Mouse (Mus musculus) CH12.LX (cell line): ENCODE measurements around the gene Ehf. TPM values are rescaled to one million over a fixed set of nuclear protein-coding genes. Genes with fewer than 3 reads are reported as not detected.

Source experiments
- DNase-seq: peaks from one replicate; pipeline ENCODE4 v3.0.0-alpha.2; 2013; ENCODE audit errors: extremely low read depth
- H3K27ac ChIP-seq: 2 replicates; pipeline ENCODE4 v1.5.1; 2012; ENCODE audit warnings: low read depth, mild to moderate bottlenecking, control low read depth, moderate library complexity; ENCODE audit not compliant: insufficient read depth
- H3K27me3 ChIP-seq: replicated peaks from 2 replicates; pipeline ENCODE3; 2012; ENCODE audit warnings: inconsistent platforms
- H3K36me3 ChIP-seq, 2 experiments: replicated peaks in 1 of 2; 2 replicates each; pipeline versions ENCODE3 to v1.6.1; 2012; ENCODE audit warnings: inconsistent platforms in 1 of 2, low read length in 1 of 2, mild to moderate bottlenecking in 1 of 2, mixed read lengths in 1 of 2, moderate library complexity in 1 of 2; ENCODE audit not compliant: control insufficient read depth in 1 of 2, insufficient read depth in 1 of 2
- H3K4me1 ChIP-seq, 2 experiments: 2 replicates each; pipeline ENCODE4 v1.6.1; 2012; ENCODE audit warnings: inconsistent platforms in 1 of 2, moderate library complexity in 1 of 2; ENCODE audit not compliant: insufficient read depth in 2 of 2, control insufficient read depth in 1 of 2
- H3K4me2 ChIP-seq: 2 replicates; pipeline ENCODE4 v1.6.1; 2012; ENCODE audit warnings: low read depth, mild to moderate bottlenecking, control low read depth; ENCODE audit not compliant: poor library complexity, insufficient read depth, severe bottlenecking
- H3K4me3 ChIP-seq, 3 experiments: fragments of 150-350 bp in 1 of 3; sonication (generic) in 1 of 3; replicated peaks in 1 of 3; 2 replicates each; pipeline versions ENCODE3 to v1.5.1; 2011 to 2012; ENCODE audit warnings: low read depth in 2 of 3, low read length in 2 of 3, mild to moderate bottlenecking in 2 of 3, moderate library complexity in 2 of 3, control low read depth in 1 of 3, improper control_type of control experiment in 1 of 3, inconsistent platforms in 1 of 3, mixed read lengths in 1 of 3; ENCODE audit not compliant: poor library complexity in 1 of 3
- H3K79me2 ChIP-seq: replicated peaks from 2 replicates; pipeline ENCODE4 v1.6.1; 2012; ENCODE audit warnings: mild to moderate bottlenecking, moderate library complexity; ENCODE audit not compliant: control insufficient read depth, poor library complexity, insufficient read depth, severe bottlenecking; ENCODE audit errors: extremely low read depth
- H3K9ac ChIP-seq: 2 replicates; pipeline ENCODE4 v1.6.1; 2012; ENCODE audit warnings: low read depth, mild to moderate bottlenecking, control low read depth, moderate library complexity; ENCODE audit not compliant: insufficient read depth
- H3K9me3 ChIP-seq: replicated peaks from 2 replicates; pipeline ENCODE3; 2012; ENCODE audit warnings: low read length, inconsistent platforms, mixed read lengths
- BHLHE40 ChIP-seq: IDR thresholded peaks from 2 replicates; pipeline ENCODE4 v1.6.1; 2011; ENCODE audit warnings: mild to moderate bottlenecking, low read depth, low read length, improper control_type of control experiment
- CHD1 ChIP-seq: IDR thresholded peaks from 2 replicates; pipeline ENCODE4 v1.6.1; 2012; ENCODE audit warnings: low read depth, low read length, improper control_type of control experiment, inconsistent platforms
- CHD2 ChIP-seq: IDR thresholded peaks from 2 replicates; pipeline ENCODE4 v1.6.1; 2011; ENCODE audit warnings: low read length, improper control_type of control experiment
- CTCF ChIP-seq, 2 experiments: IDR thresholded peaks in 1 of 2; conservative IDR thresholded peaks in 1 of 2; 2 replicates each; pipeline ENCODE4 v1.5.1; 2011 to 2012; ENCODE audit warnings: low read depth in 2 of 2, low read length in 2 of 2, improper control_type of control experiment in 1 of 2, inconsistent platforms in 1 of 2, mild to moderate bottlenecking in 1 of 2, moderate library complexity in 1 of 2
- EP300 ChIP-seq: IDR thresholded peaks from 2 replicates; pipeline ENCODE4 v1.6.1; 2011; ENCODE audit warnings: low read length, improper control_type of control experiment
- GABPA ChIP-seq: IDR thresholded peaks from 2 replicates; pipeline ENCODE4 v1.6.1; 2012; ENCODE audit warnings: low read depth, low read length, improper control_type of control experiment, inconsistent platforms; ENCODE audit not compliant: insufficient replicate concordance
- IRF4 ChIP-seq: IDR thresholded peaks from 2 replicates; pipeline ENCODE4 v1.6.1; 2014; ENCODE audit warnings: low read depth, mild to moderate bottlenecking, inconsistent platforms, low read length, improper control_type of control experiment
- MAFK ChIP-seq: IDR thresholded peaks from 2 replicates; pipeline ENCODE4 v1.6.1; 2011; ENCODE audit warnings: low read length, improper control_type of control experiment; ENCODE audit not compliant: insufficient replicate concordance
- MAZ ChIP-seq: IDR thresholded peaks from 2 replicates; pipeline ENCODE4 v1.6.1; 2012; ENCODE audit warnings: low read depth, mild to moderate bottlenecking, inconsistent platforms, low read length, improper control_type of control experiment, moderate library complexity
- NELFE ChIP-seq: IDR thresholded peaks from 2 replicates; pipeline ENCODE4 v1.6.1; 2011; ENCODE audit warnings: low read depth, low read length, improper control_type of control experiment
- NRF1 ChIP-seq: IDR thresholded peaks from 2 replicates; pipeline ENCODE4 v1.6.1; 2014; ENCODE audit warnings: low read depth, mild to moderate bottlenecking, inconsistent platforms, low read length, improper control_type of control experiment, moderate library complexity
- PAX5 ChIP-seq: IDR thresholded peaks from 2 replicates; pipeline ENCODE4 v1.6.1; 2012; ENCODE audit warnings: low read length, inconsistent platforms, mixed read lengths
- RAD21 ChIP-seq: IDR thresholded peaks from 2 replicates; pipeline ENCODE4 v1.6.1; 2011; ENCODE audit warnings: low read depth, mild to moderate bottlenecking, low read length, improper control_type of control experiment, moderate library complexity
- RCOR1 ChIP-seq: conservative IDR thresholded peaks from 2 replicates; pipeline ENCODE4 v1.6.1; 2012; ENCODE audit warnings: low read depth, mild to moderate bottlenecking, inconsistent platforms, low read length, improper control_type of control experiment
- TBP ChIP-seq: conservative IDR thresholded peaks from 2 replicates; pipeline ENCODE4 v1.6.1; 2011; ENCODE audit warnings: low read depth, low read length, improper control_type of control experiment
- TCF12 ChIP-seq: IDR thresholded peaks from 2 replicates; pipeline ENCODE4 v1.6.1; 2014; ENCODE audit warnings: low read depth, mild to moderate bottlenecking, inconsistent platforms, low read length, improper control_type of control experiment
- USF2 ChIP-seq: conservative IDR thresholded peaks from 2 replicates; pipeline ENCODE4 v1.6.1; 2011; ENCODE audit warnings: low read depth, low read length, improper control_type of control experiment
- ZC3H11A ChIP-seq: IDR thresholded peaks from 2 replicates; pipeline ENCODE4 v1.6.1; 2012; ENCODE audit warnings: low read depth, mild to moderate bottlenecking, inconsistent platforms, low read length, improper control_type of control experiment
- dilution Hi-C: fragments of 300-500 bp; cut with MboI; formaldehyde crosslinking; loops from 2 replicates; pipeline ENCODE4 v1.14.3; 2020; ENCODE audit warnings: low sequenced_read_pairs; ENCODE audit not compliant: extremely low pct_unique_long_range_greater_than_20kb, extremely low pct_ligation_motif_present
- in situ Hi-C: fragments of 300-500 bp; cut with MboI; formaldehyde crosslinking; loops from 3 replicates; pipeline ENCODE4 v1.14.3; 2019; ENCODE audit warnings: low sequenced_read_pairs, low pct_ligation_motif_present, low pct_unique_long_range_greater_than_20kb, mixed read lengths
- polyA plus RNA-seq: library from polyadenylated mRNA; unstranded; fragments of >175 nt; gene quantifications from 2 replicates; pipeline ENCODE4 v1.2.1, GENCODE M21; 2012; ENCODE audit warnings: low read depth; ENCODE audit not compliant: insufficient read length
- total RNA-seq, 2 experiments: library from RNA; depleted of rRNA; stranded (reverse); fragments of 300-350 nt in 1 of 2; fragments of >200 nt in 1 of 2; gene quantifications; 2 replicates each; pipeline ENCODE4 v1.2.3; 2012 to 2014

The Ehf gene
- total and polyA plus RNA-seq, 3 experiments, result 0.63 to 0.64 TPM; not detected in 1

DNA sequence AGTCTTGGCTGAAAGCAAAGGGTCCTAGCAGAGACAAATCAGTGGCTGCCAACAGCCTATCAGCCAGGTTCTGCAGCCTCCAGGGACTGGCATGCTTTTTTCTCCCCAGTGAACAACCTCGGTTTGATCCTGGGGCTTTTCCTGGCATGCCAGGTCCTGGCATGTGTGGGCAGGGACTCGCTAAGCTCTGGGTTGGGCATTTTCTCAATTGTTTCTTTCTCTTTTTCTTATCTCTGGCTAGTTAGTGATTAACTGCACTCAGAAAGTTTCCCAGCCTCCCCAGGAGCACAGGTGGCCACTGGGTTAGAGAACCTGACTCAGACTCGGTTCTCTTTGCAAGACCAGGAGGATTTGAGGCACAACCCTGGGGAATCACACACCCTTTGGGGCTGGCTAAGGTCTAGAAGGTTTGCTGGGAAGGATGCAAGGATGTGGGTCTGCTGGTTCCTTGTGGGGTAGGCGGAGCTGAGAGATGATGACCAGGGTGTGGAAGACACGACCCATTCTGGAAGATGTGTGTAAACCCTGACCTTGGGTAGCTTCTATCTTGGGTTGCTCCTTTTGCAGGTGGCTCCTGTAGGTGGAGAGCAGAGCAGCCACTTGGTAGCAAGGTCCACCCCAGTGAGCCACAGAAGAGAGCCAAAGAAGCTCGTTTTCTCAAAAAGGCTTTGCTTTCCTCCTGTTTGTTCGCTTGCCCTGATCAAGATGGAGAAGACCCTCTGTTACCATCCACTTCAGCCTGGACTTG lies 22.4 kb upstream of the Ehf start:
- no peak for TF ChIP-seq MAFK
- TF ChIP-seq USF2, result no peak
- TF ChIP-seq TBP, result no peak
- TF ChIP-seq GABPA, result no peak
- no peak for TF ChIP-seq BHLHE40
- TF ChIP-seq NELFE, result no peak
- no peak for TF ChIP-seq MAZ
- no peak for TF ChIP-seq CHD1
- TF ChIP-seq PAX5, result no peak
- TF ChIP-seq RAD21, result no peak
- TF ChIP-seq CHD2, result no peak
- TF ChIP-seq ZC3H11A, result no peak
- TF ChIP-seq CTCF (conservative IDR thresholded peaks at IDR 0.05 in 1 of 2, IDR thresholded peaks at IDR 0.05 in 1 of 2; ENCODE audit: low read depth in 2 of 2, low read length in 2 of 2), result no peak
- no peak for TF ChIP-seq IRF4
- in situ Hi-C loops, result no loop called here
- no peaks in the 10 kb centered on the region for H3K4me1 ChIP-seq
- no peaks in the 10 kb centered on the region for H3K79me2 ChIP-seq
- H3K36me3 ChIP-seq, result no peaks in the 10 kb centered on the region
- no peak overlapping the region for H3K4me2 ChIP-seq
- no peaks in the 10 kb centered on the region for H3K9me3 ChIP-seq
- no peak for DNase-seq
- no peak overlapping the region for H3K9ac ChIP-seq
- no peak overlapping the region for H3K27ac ChIP-seq
- no peak overlapping the region for H3K4me3 ChIP-seq
- H3K27me3 ChIP-seq, result no peaks in the 10 kb centered on the region
- dilution Hi-C loops, result no loop called here

DNA sequence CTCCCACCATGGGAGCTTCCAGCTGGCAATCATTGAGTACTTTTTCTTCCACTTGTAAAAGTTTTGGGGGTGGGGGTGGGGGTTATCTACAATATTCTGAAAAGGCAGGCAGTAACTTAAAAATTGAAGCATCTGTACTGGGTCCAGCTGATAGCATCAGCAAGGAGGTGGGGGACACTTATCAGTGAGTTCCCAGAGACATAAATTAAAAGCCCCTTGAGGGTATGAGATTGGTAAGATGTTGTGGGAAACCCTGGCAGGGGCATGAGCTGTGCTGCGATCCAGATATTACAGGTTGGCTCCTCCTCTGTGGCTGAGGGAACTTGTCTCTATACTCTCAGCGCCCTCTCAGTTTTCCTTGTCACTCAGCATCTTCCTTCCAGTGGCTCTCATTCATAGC lies 21.2 kb upstream of the Ehf start:
- Histone ChIP-seq H3K4me1 (no peaks in the 10 kb centered on the region), H3K4me3 (no peak overlapping the region), H3K27me3 (no peaks in the 10 kb centered on the region), H3K79me2 (no peaks in the 10 kb centered on the region), H3K4me2 (no peak overlapping the region), H3K9ac (no peak overlapping the region), H3K36me3 (no peaks in the 10 kb centered on the region), H3K27ac (no peak overlapping the region), H3K9me3 (no peaks in the 10 kb centered on the region)
- DNase-seq, result no peak
- dilution Hi-C loops (no loop called here), in situ Hi-C loops (no loop called here)
- TF ChIP-seq NRF1 (no peak), EP300 (no peak), TCF12 (no peak), RCOR1 (no peak), RAD21 (no peak)
